Mouse (Mus musculus): ENCODE data around the gene Mrtfa. TPM values are rescaled to one million over a fixed set of nuclear protein-coding genes. Genes with fewer than 3 reads are reported as not detected.
"Not testable (repeated sequence)": the region's sequence is repeated elsewhere in the genome, so short reads cannot be mapped to it uniquely, and the experiment has no call there.

Gene Mrtfa
- polyA plus RNA-seq, 1 experiment from 2014 or later: 29.3 TPM

DNA sequence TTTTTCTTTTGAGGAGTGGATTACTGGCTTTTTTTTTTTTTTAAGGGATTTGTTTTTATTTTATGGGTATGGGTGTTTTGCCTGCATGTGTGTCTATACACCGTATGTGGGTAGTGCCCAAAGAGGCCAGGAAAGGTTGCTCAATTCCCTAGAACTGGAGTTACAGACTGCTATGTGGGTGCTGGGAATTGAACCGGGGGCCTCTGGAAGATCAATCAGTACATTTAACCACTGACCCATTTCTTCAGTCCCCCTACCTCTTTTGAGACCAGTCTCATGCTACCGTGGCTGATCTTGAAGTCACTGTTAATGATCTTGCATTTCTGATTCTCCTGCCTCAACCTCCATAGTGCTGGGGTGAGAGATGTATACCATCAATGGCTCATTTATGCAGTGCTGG lies 36.7 kb upstream of the Mrtfa start:
- no peak for ATAC-seq

DNA sequence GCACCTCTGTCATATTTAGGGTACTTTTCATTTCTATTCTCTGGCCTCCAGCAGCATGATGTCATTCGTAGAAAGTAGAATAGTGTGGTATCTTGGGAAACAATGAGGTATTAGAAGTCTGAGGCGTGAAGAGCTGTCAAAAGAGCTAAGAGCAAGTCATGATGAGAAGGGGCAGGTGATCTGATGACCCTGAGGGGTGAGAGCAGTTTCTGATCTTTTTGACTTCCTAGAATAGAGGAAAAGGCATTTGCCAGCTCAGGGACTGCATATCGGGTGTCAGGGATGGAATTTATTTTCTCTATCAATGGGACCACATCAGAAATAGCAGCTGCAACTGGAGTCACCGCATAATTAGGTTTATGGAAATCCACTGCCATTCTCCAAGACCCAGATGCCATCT lies 36.2 kb upstream of the Mrtfa start:
- Histone ChIP-seq H3K4me2 (ENCODE audit: low read length) (no peak overlapping the region), H3K36me3 (ENCODE audit: control insufficient read depth, insufficient read depth, low read length) (no peaks in the 10 kb centered on the region), H3K9me3 (replicated peaks; ENCODE audit: control insufficient read depth, low read length, poor library complexity, severe bottlenecking) (no peaks in the 10 kb centered on the region), H3K27me3 (ENCODE audit: control insufficient read depth, insufficient read depth, low read depth, low read length) (no peaks in the 10 kb centered on the region), H3K27ac (ENCODE audit: low read length) (no peak overlapping the region), H3K9ac (ENCODE audit: low read depth, low read length) (no peak overlapping the region), H3K4me1 (ENCODE audit: control insufficient read depth, insufficient read depth, low read length) (no peaks in the 10 kb centered on the region), H3K4me3 (ENCODE audit: low read depth, low read length) (no peak overlapping the region)
- no peak for ATAC-seq
- WGBS: 29% methylated on average over 4 of the region's 4 CpGs

More for the DNA sequence above, 36.7 kb upstream of the Mrtfa start:
- H3K27me3 ChIP-seq (ENCODE audit: control insufficient read depth, insufficient read depth, low read depth, low read length): no peaks in the 10 kb centered on the region
- H3K4me2 ChIP-seq (ENCODE audit: low read length): no peak overlapping the region
- H3K36me3 ChIP-seq (ENCODE audit: control insufficient read depth, insufficient read depth, low read length): no peaks in the 10 kb centered on the region
- H3K4me3 ChIP-seq (ENCODE audit: low read depth, low read length): no peak overlapping the region
- no peak overlapping the region for H3K27ac ChIP-seq (ENCODE audit: low read length)
- WGBS: 82% methylated on average over 3 of the region's 3 CpGs
- no peaks in the 10 kb centered on the region for H3K4me1 ChIP-seq (ENCODE audit: control insufficient read depth, insufficient read depth, low read length)
- H3K9me3 ChIP-seq (replicated peaks; ENCODE audit: control insufficient read depth, low read length, poor library complexity, severe bottlenecking): no peaks in the 10 kb centered on the region
- no peak overlapping the region for H3K9ac ChIP-seq (ENCODE audit: low read depth, low read length)

DNA sequence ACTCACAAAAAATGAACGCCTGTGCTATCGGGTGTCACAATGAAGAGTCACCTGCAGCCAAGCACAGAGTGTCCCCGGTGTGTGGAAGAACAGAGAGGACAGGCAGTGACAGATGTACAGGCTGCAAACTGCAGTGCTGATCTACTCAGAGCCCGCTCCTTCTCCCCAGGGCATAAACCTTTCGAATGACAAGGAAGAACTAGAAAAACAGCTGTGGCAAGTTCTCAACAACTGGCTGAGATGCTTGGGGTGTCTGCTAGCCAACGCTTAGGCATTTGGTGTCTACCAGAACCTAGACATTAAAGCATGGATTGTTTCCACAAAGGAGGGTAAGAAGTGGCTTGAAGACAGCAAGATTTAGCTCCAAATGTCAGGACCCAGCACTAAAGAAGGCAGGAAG lies 35.2 kb upstream of the Mrtfa start:
- Histone ChIP-seq H3K4me3 (ENCODE audit: low read depth, low read length) (no peak overlapping the region), H3K9ac (ENCODE audit: low read depth, low read length) (no peak overlapping the region), H3K9me3 (replicated peaks; ENCODE audit: control insufficient read depth, low read length, poor library complexity, severe bottlenecking) (no peaks in the 10 kb centered on the region), H3K27ac (ENCODE audit: low read length) (no peak overlapping the region), H3K36me3 (ENCODE audit: control insufficient read depth, insufficient read depth, low read length) (no peaks in the 10 kb centered on the region), H3K27me3 (ENCODE audit: control insufficient read depth, insufficient read depth, low read depth, low read length) (no peaks in the 10 kb centered on the region), H3K4me2 (ENCODE audit: low read length) (no peak overlapping the region), H3K4me1 (ENCODE audit: control insufficient read depth, insufficient read depth, low read length) (no peaks in the 10 kb centered on the region)
- WGBS: 88% methylated on average over 6 of the region's 6 CpGs
- no peak for ATAC-seq

DNA sequence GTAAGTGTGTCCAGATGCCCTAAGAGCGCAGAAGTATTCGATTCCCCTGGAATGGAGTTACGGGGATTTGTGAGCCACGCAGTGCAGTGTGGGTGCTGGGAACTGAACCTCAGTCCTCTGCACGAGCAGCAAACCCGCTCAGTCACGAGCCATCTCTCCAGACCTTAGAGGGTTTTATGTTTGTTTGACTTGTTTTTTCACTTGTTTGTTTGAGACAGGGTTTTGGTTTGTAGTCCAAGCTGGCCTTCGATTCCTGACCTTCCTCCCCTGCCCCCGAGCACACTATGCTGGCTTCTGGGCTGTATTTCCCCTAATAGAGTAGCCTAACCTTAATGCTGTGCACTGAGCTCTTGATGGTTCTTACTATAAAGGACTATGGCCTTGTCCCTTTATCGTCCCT lies 34.5 kb upstream of the Mrtfa start:
- H3K27ac ChIP-seq (ENCODE audit: low read length): no peak overlapping the region
- no peaks in the 10 kb centered on the region for H3K27me3 ChIP-seq (ENCODE audit: control insufficient read depth, insufficient read depth, low read depth, low read length)
- 93% methylated on average over 10 of the region's 10 CpGs for WGBS
- H3K36me3 ChIP-seq (ENCODE audit: control insufficient read depth, insufficient read depth, low read length): no peaks in the 10 kb centered on the region
- no peaks in the 10 kb centered on the region for H3K4me1 ChIP-seq (ENCODE audit: control insufficient read depth, insufficient read depth, low read length)
- no peak overlapping the region for H3K9ac ChIP-seq (ENCODE audit: low read depth, low read length)
- no peak overlapping the region for H3K4me3 ChIP-seq (ENCODE audit: low read depth, low read length)
- H3K4me2 ChIP-seq (ENCODE audit: low read length): no peak overlapping the region
- no peak for ATAC-seq
- no peaks in the 10 kb centered on the region for H3K9me3 ChIP-seq (replicated peaks; ENCODE audit: control insufficient read depth, low read length, poor library complexity, severe bottlenecking)

DNA sequence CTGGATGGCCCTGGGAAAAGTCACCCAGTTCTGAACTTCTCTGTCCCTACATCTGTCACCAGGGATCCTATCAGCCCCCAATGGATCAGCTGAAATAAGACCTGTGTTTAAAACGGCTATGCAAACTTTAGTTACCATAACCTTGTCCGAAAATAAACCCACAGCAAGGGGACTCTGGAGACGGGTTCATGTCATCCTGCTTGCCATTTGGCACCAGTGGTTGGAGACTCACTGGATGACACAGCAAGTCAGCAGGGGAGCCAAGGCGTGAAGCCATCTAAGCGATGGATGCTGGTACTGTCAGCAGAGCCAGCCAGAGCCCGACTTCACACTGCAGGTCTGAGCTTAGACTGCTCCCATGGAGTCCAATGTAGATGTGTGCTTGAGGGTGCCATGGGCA lies 30.9 kb upstream of the Mrtfa start:
- Histone ChIP-seq H3K27me3 (ENCODE audit: control insufficient read depth, insufficient read depth, low read depth, low read length) (no peaks in the 10 kb centered on the region), H3K4me2 (ENCODE audit: low read length) (no peak overlapping the region), H3K9me3 (replicated peaks; ENCODE audit: control insufficient read depth, low read length, poor library complexity, severe bottlenecking) (no peaks in the 10 kb centered on the region), H3K9ac (ENCODE audit: low read depth, low read length) (no peak overlapping the region), H3K27ac (ENCODE audit: low read length) (no peak overlapping the region), H3K4me3 (ENCODE audit: low read depth, low read length) (no peak overlapping the region), H3K36me3 (ENCODE audit: control insufficient read depth, insufficient read depth, low read length) (no peaks in the 10 kb centered on the region), H3K4me1 (ENCODE audit: control insufficient read depth, insufficient read depth, low read length) (no peaks in the 10 kb centered on the region)
- WGBS: 79% methylated on average over 6 of the region's 6 CpGs
- no peak for ATAC-seq

DNA sequence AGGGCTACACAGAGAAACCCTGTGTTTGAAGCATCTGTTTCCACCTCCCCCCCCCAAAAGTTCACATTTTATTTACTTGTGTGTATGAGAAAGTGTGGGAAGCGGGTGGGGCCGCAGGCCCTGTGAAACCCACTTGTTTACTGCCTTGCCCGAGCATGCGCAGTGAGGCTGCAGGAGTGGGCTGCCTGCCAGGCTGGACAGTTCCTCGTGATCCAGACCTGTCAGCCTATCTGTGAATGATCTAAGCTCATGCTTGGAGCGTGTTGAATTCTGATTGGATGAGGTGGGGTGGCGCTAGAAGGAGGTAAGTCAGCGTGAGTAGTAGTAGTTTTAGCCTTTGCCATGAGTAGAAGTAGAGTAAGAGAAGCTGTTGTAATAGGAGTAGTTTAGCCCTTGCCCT lies 29.5 kb upstream of the Mrtfa start:
- not testable (repeated sequence) for H3K4me2 ChIP-seq (ENCODE audit: low read length); H3K36me3 ChIP-seq (ENCODE audit: control insufficient read depth, insufficient read depth, low read length); H3K27ac ChIP-seq (ENCODE audit: low read length); H3K4me3 ChIP-seq (ENCODE audit: low read depth, low read length); H3K4me1 ChIP-seq (ENCODE audit: control insufficient read depth, insufficient read depth, low read length); ATAC-seq; H3K27me3 ChIP-seq (ENCODE audit: control insufficient read depth, insufficient read depth, low read depth, low read length); H3K9ac ChIP-seq (ENCODE audit: low read depth, low read length); H3K9me3 ChIP-seq (replicated peaks; ENCODE audit: control insufficient read depth, low read length, poor library complexity, severe bottlenecking)
- WGBS: 77% methylated on average over 8 of the region's 8 CpGs

DNA sequence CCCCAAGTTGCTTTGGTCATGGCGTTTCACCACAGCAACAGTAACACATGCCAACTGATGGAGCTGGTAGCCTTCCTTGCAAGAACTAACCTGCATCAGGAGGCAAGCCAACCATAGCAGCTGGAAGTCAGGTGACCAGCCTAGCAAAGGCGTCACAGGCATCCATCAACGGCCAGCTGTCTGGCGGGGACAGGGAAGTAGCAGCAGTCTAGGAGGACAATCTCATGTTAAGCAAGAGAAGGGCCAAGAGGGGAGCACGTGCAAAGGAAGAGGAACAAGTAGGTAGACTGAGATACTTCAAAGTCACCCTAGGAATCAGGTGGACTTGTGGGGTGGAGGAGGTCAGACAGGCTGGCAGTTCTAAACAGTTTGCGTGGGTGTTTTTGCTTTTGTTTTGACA lies 28.5 kb upstream of the Mrtfa start:
- no peaks in the 10 kb centered on the region for H3K27me3 ChIP-seq (ENCODE audit: control insufficient read depth, insufficient read depth, low read depth, low read length)
- H3K4me3 ChIP-seq (ENCODE audit: low read depth, low read length): no peak overlapping the region
- no peak overlapping the region for H3K9ac ChIP-seq (ENCODE audit: low read depth, low read length)
- H3K36me3 ChIP-seq (ENCODE audit: control insufficient read depth, insufficient read depth, low read length): no peaks in the 10 kb centered on the region
- 85% methylated on average over 6 of the region's 6 CpGs for WGBS
- no peaks in the 10 kb centered on the region for H3K4me1 ChIP-seq (ENCODE audit: control insufficient read depth, insufficient read depth, low read length)
- H3K4me2 ChIP-seq (ENCODE audit: low read length): no peak overlapping the region
- H3K9me3 ChIP-seq (replicated peaks; ENCODE audit: control insufficient read depth, low read length, poor library complexity, severe bottlenecking): no peaks in the 10 kb centered on the region
- ATAC-seq: no peak
- H3K27ac ChIP-seq (ENCODE audit: low read length): no peak overlapping the region

DNA sequence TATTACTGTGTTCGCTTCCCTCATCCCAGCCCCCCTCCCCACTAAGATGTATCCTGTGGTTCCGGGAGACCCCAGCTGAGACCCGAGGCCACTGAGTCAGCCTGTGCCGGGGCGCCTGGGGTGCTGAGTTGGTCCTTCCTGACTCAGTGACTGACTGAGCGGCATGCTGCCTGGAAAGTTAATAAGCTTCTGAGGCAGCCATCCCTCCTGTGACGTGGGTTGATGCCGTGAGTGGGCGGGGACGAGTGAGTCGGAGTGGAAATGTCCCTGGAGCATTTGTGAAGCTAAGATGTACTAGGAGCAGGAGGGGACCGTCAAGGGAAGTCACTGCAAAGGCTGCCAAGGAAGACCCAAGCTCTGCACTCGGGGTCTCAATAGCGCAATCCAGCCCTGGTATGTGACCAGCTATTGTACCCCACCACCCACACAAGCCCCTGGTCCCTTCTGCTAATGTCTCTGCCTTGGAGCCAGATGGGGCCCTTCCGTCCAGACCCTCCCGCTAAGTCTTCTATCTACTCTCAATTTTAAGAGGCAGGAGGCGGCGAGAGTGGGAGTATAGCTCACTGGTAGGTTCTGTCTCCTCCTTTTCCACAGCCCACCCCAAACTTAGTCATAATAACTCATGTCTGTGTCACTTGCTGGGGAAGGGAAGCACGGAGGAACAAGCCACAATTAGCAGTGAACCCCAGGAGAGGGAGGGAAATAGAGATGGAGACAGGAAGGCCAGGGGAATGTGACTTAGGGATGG lies 26.5 kb upstream of the Mrtfa start:
- Histone ChIP-seq H3K36me3 (ENCODE audit: control insufficient read depth, insufficient read depth, low read length) (no peaks in the 10 kb centered on the region), H3K4me2 (ENCODE audit: low read length) (no peak overlapping the region), H3K4me1 (ENCODE audit: control insufficient read depth, insufficient read depth, low read length) (no peaks in the 10 kb centered on the region), H3K27ac (ENCODE audit: low read length) (no peak overlapping the region), H3K9ac (ENCODE audit: low read depth, low read length) (no peak overlapping the region), H3K9me3 (replicated peaks; ENCODE audit: control insufficient read depth, low read length, poor library complexity, severe bottlenecking) (no peaks in the 10 kb centered on the region), H3K4me3 (ENCODE audit: low read depth, low read length) (no peak overlapping the region), H3K27me3 (ENCODE audit: control insufficient read depth, insufficient read depth, low read depth, low read length) (no peaks in the 10 kb centered on the region)
- WGBS: 89% methylated on average over 19 of the region's 19 CpGs
- no peak for ATAC-seq

DNA sequence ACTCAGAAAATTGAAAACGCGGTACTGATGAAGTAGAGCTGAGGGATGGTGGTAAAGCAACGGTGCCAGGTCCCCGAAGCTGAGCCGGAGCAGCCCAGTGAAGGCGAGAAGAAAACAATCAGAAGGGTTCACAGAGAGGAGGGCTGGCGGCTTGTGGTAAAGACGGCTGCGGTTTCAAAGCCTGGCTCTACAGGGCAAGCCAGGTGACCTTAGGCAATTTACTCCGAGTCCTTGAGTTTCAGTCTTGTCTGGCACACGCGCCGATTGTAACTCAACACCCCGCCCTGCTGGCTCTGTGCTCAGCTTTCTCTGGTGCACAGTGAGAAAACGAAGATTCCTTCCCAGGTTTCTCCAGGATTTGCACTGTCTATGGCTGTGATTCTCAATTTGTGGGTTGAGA lies 22.4 kb upstream of the Mrtfa start:
- ATAC-seq: no peak
- H3K9me3 ChIP-seq (replicated peaks; ENCODE audit: control insufficient read depth, low read length, poor library complexity, severe bottlenecking): no peaks in the 10 kb centered on the region
- H3K27ac ChIP-seq (ENCODE audit: low read length): no peak overlapping the region
- H3K27me3 ChIP-seq (ENCODE audit: control insufficient read depth, insufficient read depth, low read depth, low read length): no peaks in the 10 kb centered on the region
- H3K4me2 ChIP-seq (ENCODE audit: low read length): no peak overlapping the region
- no peak overlapping the region for H3K9ac ChIP-seq (ENCODE audit: low read depth, low read length)
- H3K36me3 ChIP-seq (ENCODE audit: control insufficient read depth, insufficient read depth, low read length): no peaks in the 10 kb centered on the region
- 72% methylated on average over 15 of the region's 15 CpGs for WGBS
- H3K4me1 ChIP-seq (ENCODE audit: control insufficient read depth, insufficient read depth, low read length): no peaks in the 10 kb centered on the region
- no peak overlapping the region for H3K4me3 ChIP-seq (ENCODE audit: low read depth, low read length)
